Mouse (Mus musculus): ENCODE measurements at regions not wholly inside any gene's neighbourhood (a gene's known extent, or its start where the extent isn't known, plus 50 kb on each side); places are given as distances from the start of the nearest gene placed in this dataset.

DNA sequence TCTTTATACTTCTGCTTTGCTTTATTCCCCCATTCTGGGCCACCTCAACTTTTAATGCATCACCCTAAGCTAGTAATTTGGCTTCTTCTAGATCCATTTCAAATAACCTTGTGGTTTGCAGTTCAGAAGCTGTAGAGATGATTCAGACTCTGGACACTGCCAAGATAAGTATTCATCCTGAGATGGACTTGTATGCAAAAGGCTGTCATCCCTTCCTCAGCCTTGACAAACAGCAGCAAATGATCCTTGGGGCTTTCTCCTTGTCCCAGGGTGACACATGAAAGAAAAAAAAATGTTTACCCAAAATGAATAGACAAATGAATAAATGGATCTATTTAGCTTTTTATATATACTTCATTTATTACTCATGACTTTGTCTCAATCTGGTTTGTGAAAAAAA is 120.0 kb upstream of the Erbb4 start:
- ATAC-seq (ENCODE audit: poor library complexity, severe bottlenecking): no peak

DNA sequence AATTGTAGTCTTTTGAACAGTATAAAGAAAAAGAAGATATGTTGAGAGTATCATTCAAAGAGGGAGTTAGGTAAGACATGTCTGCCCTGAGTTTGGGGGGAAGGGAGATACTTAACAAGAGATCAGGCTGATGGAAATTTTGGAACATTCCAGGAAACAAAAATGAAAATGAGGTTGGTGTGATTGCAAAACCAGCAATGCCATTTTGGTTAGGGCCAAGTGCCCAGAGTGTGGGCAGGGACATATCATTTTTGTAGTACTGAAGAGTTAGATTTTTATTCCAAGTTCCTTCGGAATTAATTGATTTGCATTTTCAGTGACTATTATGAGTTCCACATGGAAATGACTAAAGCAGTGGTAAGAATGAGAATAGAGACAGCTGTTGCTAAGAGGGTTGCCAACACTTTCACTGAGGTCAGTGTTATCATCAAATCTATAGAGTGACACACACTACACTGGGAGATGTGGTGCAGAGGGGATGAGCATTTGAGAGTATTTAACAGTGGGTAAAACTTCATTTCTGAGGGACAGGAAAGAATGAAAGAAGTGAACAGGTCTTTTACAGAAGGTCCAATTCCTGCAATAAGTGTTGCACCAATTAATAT is 105.1 kb upstream of the Erbb4 start:
- ATAC-seq (ENCODE audit: poor library complexity, severe bottlenecking): no peak

GRCm38 (mm10) chr1:69202745-69203144 is 94.9 kb upstream of the Erbb4 start:
- no peak for ATAC-seq (ENCODE audit: poor library complexity, severe bottlenecking)

DNA sequence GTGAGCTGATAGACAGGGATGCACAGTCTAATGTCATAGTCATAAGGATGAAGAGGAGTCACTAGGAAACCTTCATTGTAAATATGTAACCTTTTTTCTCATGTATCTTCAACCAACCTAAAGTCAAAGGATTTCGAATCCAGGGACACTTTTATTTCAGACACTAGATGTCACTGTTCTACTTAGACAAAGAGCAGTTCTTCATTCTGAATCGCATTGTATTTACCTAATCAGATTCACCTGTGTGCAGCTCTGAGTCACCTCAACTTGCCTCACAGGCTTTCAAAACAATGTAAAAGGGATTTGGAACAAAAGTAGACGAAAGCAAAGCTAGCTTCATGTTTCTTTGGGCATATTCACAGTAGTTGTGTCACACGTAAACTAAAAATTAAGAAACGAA is 57.3 kb upstream of the Erbb4 start:
- ATAC-seq (ENCODE audit: poor library complexity, severe bottlenecking): no peak

Data from megakaryocyte, adult 5-6 weeks (primary cell).